Mouse (Mus musculus): ENCODE results near the gene Hsd11b1. TPM values are rescaled to one million over a fixed set of nuclear protein-coding genes. Genes with fewer than 3 reads are reported as not detected.

Gene Hsd11b1
- total RNA-seq (2023) = 7.7 to 12.7 TPM (median 11.1 TPM) in 4 replicates

DNA sequence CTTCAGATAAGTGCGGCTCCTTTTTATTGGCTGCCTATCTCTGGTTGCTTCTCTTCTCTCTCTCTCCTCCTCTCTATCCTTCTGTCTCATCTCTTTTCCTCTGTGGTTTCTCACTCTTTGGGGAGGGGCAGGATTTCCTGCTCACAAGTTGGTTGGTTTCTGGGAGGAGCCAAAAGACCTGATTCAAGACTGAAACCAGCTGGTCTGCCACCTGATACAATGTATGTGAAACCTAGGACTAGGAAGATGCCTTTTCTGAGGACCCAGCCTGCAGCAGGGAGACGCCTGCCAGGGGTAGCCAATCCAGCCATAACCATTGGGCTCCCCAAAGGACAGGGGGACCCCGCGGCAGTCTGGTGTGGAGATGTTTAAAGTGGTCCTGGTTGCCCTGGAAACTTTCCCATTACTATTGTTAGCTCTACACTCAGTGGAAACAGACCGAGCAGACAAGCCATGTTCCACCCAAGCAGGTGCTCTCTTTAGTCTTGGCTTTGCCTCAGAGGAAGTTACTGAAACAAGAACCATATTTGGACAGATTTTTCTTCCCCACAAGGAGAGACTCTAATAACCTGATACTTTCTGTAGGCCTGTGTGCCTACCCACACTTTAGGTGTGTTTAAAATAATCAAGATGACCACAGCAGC, at the start of gene Hsd11b1:
TSS of gene Hsd11b1 (minus strand) at position 121 of the 644 bp plus-strand sequence.

GRCm38 (mm10) chr1:193272916-193273601, 9.2 kb upstream of the Hsd11b1 start, which contains the start of gene G0s2:
Gene G0s2, minus strand, starts transcription at chr1:193273217.

GRCm38 (mm10) chr1:193207503-193207902, 56.4 kb downstream of the Hsd11b1 start, which contains the start of gene Lamb3:
Gene Lamb3, plus strand, starts transcription at chr1:193207699.

DNA sequence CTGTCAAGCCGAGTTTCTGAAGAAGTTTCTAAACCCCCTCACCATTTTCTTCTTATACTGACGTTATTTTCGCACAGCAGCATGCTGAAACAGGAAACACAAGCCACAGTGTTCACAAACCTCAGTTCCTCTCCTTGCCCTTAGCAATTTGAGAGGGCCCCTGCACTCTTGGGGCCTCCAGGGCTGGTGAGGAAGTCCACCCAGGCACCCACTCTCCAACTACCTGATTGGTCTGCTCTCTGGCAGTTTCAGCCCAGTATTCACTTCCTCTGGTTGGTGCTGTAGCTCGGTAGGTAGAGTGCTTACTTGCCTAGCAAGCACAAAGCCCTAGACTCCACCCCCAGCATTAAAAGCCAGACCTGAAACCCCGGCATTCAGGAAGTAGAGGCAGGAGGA, 62.5 kb downstream of the Hsd11b1 start, which contains the start of gene Traf3ip3:
TSS of gene Traf3ip3 (minus strand) at position 321 of the 396 bp plus-strand sequence.

Other genes starting within 250 kb of the Hsd11b1 start
- not detected in 4 replicates for gene Syt14, start 228.3 kb downstream of the Hsd11b1 start, total RNA-seq (2023)
- gene Diexf, start 133.8 kb downstream of the Hsd11b1 start, total RNA-seq (2023) = 37.1 to 59.1 TPM (median 47.9 TPM) in 4 replicates
- 0.15 to 0.18 TPM in 2 of 4 replicates, not detected in the others for gene Irf6, start 111.0 kb downstream of the Hsd11b1 start, total RNA-seq (2023)
- gene A130010J15Rik, start 96.0 kb downstream of the Hsd11b1 start, total RNA-seq (2023) = 2.7 to 3.5 TPM (median 2.8 TPM) in 4 replicates
- gene Traf3ip3, start 62.4 kb downstream of the Hsd11b1 start, total RNA-seq (2023) = 327 to 372 TPM (median 355 TPM) in 4 replicates
- gene Lamb3, start 56.4 kb downstream of the Hsd11b1 start, total RNA-seq (2023) = 20.0 to 33.6 TPM (median 26.3 TPM) in 4 replicates
- 0.70 TPM in 1 of 4 replicates, not detected in the others for gene G0s2, start 9.1 kb upstream of the Hsd11b1 start, total RNA-seq (2023)
- gene Camk1g, start 106.2 kb upstream of the Hsd11b1 start, total RNA-seq (2023) = 0.29 TPM in 1 of 4 replicates, not detected in the others